Comparison of ENCODE assay signal across 16 mouse cellular contexts in the genomic region with DNA sequence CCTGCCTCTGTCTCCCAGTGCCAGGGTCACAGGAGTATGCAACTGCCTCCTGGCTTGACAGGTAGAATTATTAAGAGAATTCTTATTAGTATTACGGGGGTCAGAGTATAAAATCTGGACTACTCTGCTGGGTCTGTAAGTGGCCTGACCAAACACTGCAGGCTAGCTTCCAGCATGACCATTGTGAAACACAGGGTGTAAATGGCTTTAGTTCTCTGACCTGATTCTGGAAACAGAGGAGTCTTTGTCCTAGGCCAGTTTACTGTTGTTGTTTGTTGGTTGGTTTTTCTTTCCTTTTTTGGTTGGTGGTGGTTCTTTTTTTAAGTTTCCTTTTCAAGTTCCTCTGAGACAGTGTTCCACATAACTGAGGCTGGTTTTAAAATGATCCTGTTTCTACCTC. TPM values are rescaled to one million over a fixed set of nuclear protein-coding genes. Genes with fewer than 3 reads are reported as not detected.
DNase-seq lines count a peak whose midpoint lies in the region; ATAC-seq and TF ChIP-seq lines count a peak whose summit lies in the region.
"Had no signal": no experiment of that assay in that cellular context is flagged by ENCODE, and none has a peak within 500 bp of the region (broad histone marks: within the 10 kb centered on the region; RNA-seq: fewer than 3 reads in every experiment).

No protein-coding gene starts in this region.

- DNase-seq in gastrocnemius, adult 2 months = no peak
- no peak for DNase-seq in gastrocnemius, postnatal 4 days (ENCODE audit: low spot score in 2 of 2)
- no peak for DNase-seq in lung, postnatal 4 days
- no peak for DNase-seq in stomach, postnatal 0 days (ENCODE audit: low spot score)
- no peak for DNase-seq in kidney, postnatal 4 days
- no peak for DNase-seq in right cerebral cortex, postnatal 4 days
- DNase-seq: cerebellum, postnatal 14 days; kidney, adult 2 months; layer of hippocampus, postnatal 36 days had no signal

- 0 out of 2 replicates have a peak overlapping the region, but pooled peaks have one; percentile 15 for H3K4me3 ChIP-seq in gastrocnemius, adult 2 months
- H3K4me3 ChIP-seq in lung, embryonic 16.5 days (ENCODE audit: low read length) = no peak overlapping the region
- H3K4me3 ChIP-seq in intestine, embryonic 16.5 days (ENCODE audit: low read length) = no peak overlapping the region
- no peak overlapping the region for H3K4me3 ChIP-seq in stomach, postnatal 0 days (ENCODE audit: low read depth, low read length)
- H3K4me3 ChIP-seq: embryonic facial prominence, embryonic 13.5 days; limb, embryonic 15.5 days; midbrain, embryonic 12.5 days; neural tube, embryonic 13.5 days had no signal

- peak overlapping the region; percentile 84 for H3K27ac ChIP-seq in gastrocnemius, adult 2 months
- peak overlapping the region; percentile 46; the same call in 1 of the 2 replicates for H3K27ac ChIP-seq in lung, embryonic 16.5 days (ENCODE audit: low read length)
- H3K27ac ChIP-seq in intestine, embryonic 16.5 days (ENCODE audit: low read length) = peak overlapping the region; percentile 32; the same call in 1 of the 2 replicates
- H3K27ac ChIP-seq in stomach, postnatal 0 days (replicated peaks) = 0 out of 2 replicates have a peak overlapping the region, but pooled peaks have one; percentile 58
- H3K27ac ChIP-seq: embryonic facial prominence, embryonic 13.5 days; limb, embryonic 15.5 days; midbrain, embryonic 12.5 days; neural tube, embryonic 13.5 days had no signal

- 88% methylated on average over 1 of the region's 1 CpGs for WGBS in lung, embryonic 16.5 days
- WGBS in intestine, embryonic 16.5 days = 77% methylated on average over 1 of the region's 1 CpGs
- WGBS in stomach, postnatal 0 days = 92% methylated on average over 1 of the region's 1 CpGs

- H3K9ac ChIP-seq in lung, embryonic 16.5 days (ENCODE audit: low read length) = no peak overlapping the region
- no peak overlapping the region for H3K9ac ChIP-seq in intestine, embryonic 16.5 days (ENCODE audit: low read depth, low read length)
- H3K9ac ChIP-seq in stomach, postnatal 0 days (ENCODE audit: low read length) = no peak overlapping the region
- H3K9ac ChIP-seq: embryonic facial prominence, embryonic 13.5 days; limb, embryonic 15.5 days; midbrain, embryonic 12.5 days; neural tube, embryonic 13.5 days had no signal

- no peak for ATAC-seq in lung, embryonic 16.5 days (ENCODE audit: low read depth)
- no peak for ATAC-seq in intestine, embryonic 16.5 days
- ATAC-seq in stomach, postnatal 0 days (ENCODE audit: low FRiP score, low TSS enrichment) = no peak
- ATAC-seq: CD4-positive, CD25-positive, alpha-beta regulatory T cell, adult 4 months had no signal

- no peak overlapping the region for H3K4me2 ChIP-seq in lung, embryonic 16.5 days (ENCODE audit: low read depth, low read length)
- H3K4me2 ChIP-seq in intestine, embryonic 16.5 days (ENCODE audit: low read depth, low read length) = no peak overlapping the region
- no peak overlapping the region for H3K4me2 ChIP-seq in stomach, postnatal 0 days (replicated peaks; ENCODE audit: low read depth)
- H3K4me2 ChIP-seq: embryonic facial prominence, embryonic 13.5 days; limb, embryonic 15.5 days; midbrain, embryonic 12.5 days; neural tube, embryonic 13.5 days had no signal

- no peaks in the 10 kb centered on the region for H3K9me3 ChIP-seq in lung, embryonic 16.5 days (ENCODE audit: control insufficient read depth, low read length)
- H3K9me3 ChIP-seq in intestine, embryonic 16.5 days (ENCODE audit: control insufficient read depth, low read length) = no peaks in the 10 kb centered on the region
- no peaks in the 10 kb centered on the region for H3K9me3 ChIP-seq in stomach, postnatal 0 days (ENCODE audit: control insufficient read depth, low read length)
- H3K9me3 ChIP-seq: embryonic facial prominence, embryonic 13.5 days; limb, embryonic 15.5 days; midbrain, embryonic 12.5 days; neural tube, embryonic 13.5 days had no signal

- H3K4me1 ChIP-seq in lung, embryonic 16.5 days (replicated peaks; ENCODE audit: control insufficient read depth, insufficient read depth, low read length) = peaks cover 23% of the 10 kb centered on the region
- peaks cover 20% of the 10 kb centered on the region for H3K4me1 ChIP-seq in intestine, embryonic 16.5 days (ENCODE audit: control insufficient read depth, insufficient read depth, low read length)
- H3K4me1 ChIP-seq in stomach, postnatal 0 days (replicated peaks; ENCODE audit: control insufficient read depth, insufficient read depth) = 0 out of 2 replicates have a peak, but pooled peaks cover 1% of the 10 kb centered on the region

- TF ChIP-seq EP300 in stomach, postnatal 0 days (optimal IDR thresholded peaks at IDR 0.05) = no peak

- H3K27me3 ChIP-seq in lung, embryonic 16.5 days (ENCODE audit: control insufficient read depth, insufficient read depth, low read depth, low read length) = no peaks in the 10 kb centered on the region
- no peaks in the 10 kb centered on the region for H3K27me3 ChIP-seq in intestine, embryonic 16.5 days (replicated peaks; ENCODE audit: control insufficient read depth, insufficient read depth, low read length)
- no peaks in the 10 kb centered on the region for H3K27me3 ChIP-seq in stomach, postnatal 0 days (ENCODE audit: control insufficient read depth, insufficient read depth, low read length)
- H3K27me3 ChIP-seq: embryonic facial prominence, embryonic 13.5 days; limb, embryonic 15.5 days; midbrain, embryonic 12.5 days; neural tube, embryonic 13.5 days had no signal

- TF ChIP-seq CTCF in gastrocnemius, adult 2 months (IDR thresholded peaks at IDR 0.05) = no peak
- TF ChIP-seq CTCF in stomach, postnatal 0 days (IDR thresholded peaks at IDR 0.05; ENCODE audit: low read depth) = no peak

- intact Hi-C loops in gastrocnemius, adult 2 months (cut with DNase I) = no loop called here

- H3K36me3 ChIP-seq in lung, embryonic 16.5 days (ENCODE audit: control insufficient read depth, insufficient read depth, low read length) = no peaks in the 10 kb centered on the region
- H3K36me3 ChIP-seq in intestine, embryonic 16.5 days (ENCODE audit: control insufficient read depth, insufficient read depth, low read length) = no peaks in the 10 kb centered on the region; the same call in 1 of the 2 replicates
- H3K36me3 ChIP-seq in stomach, postnatal 0 days (ENCODE audit: control insufficient read depth, insufficient read depth, low read length) = no peaks in the 10 kb centered on the region

RNA-seq across cellular contexts. Expression of gene Cs, which starts 5.9 kb away (rescaled TPM):
- 100 to 1,000 TPM; 541 to 658 TPM for total RNA-seq in gastrocnemius, adult 2 months (2021)
- 100 to 1,000 TPM; 403 to 430 TPM for total RNA-seq in gastrocnemius, postnatal 4 days (2021)
- polyA plus RNA-seq in lung, embryonic 16.5 days (2015; fragmentation: Nextera tagmentation; extraction: Ambion mirVana) = 171 TPM in 2 replicates
- polyA plus RNA-seq in intestine, embryonic 16.5 days (2015; fragmentation: Nextera tagmentation; extraction: Ambion mirVana) = 334 and 347 TPM in 2 replicates
- polyA plus RNA-seq in stomach, postnatal 0 days (2015; fragmentation: Nextera tagmentation; extraction: Ambion mirVana) = 152 and 158 TPM in 2 replicates

RNA-seq across cellular contexts. Expression of gene Cnpy2, which starts 21.2 kb away (rescaled TPM):
- 10 to 100 TPM; 35.1 to 52.1 TPM for total RNA-seq in gastrocnemius, adult 2 months (2021)
- 100 to 1,000 TPM in 1 of 2 experiments, 10 to 100 TPM in 1; 94.1 to 100 TPM for total RNA-seq in gastrocnemius, postnatal 4 days (2021)
- 326 and 347 TPM in 2 replicates for polyA plus RNA-seq in lung, embryonic 16.5 days (2015; fragmentation: Nextera tagmentation; extraction: Ambion mirVana)
- polyA plus RNA-seq in intestine, embryonic 16.5 days (2015; fragmentation: Nextera tagmentation; extraction: Ambion mirVana) = 295 and 297 TPM in 2 replicates
- 214 and 218 TPM in 2 replicates for polyA plus RNA-seq in stomach, postnatal 0 days (2015; fragmentation: Nextera tagmentation; extraction: Ambion mirVana)

RNA-seq across cellular contexts. Expression of gene Coq10a, which starts 25.4 kb away (rescaled TPM):
- 100 to 1,000 TPM; 447 to 542 TPM for total RNA-seq in gastrocnemius, adult 2 months (2021)
- 100 to 1,000 TPM; 115 to 133 TPM for total RNA-seq in gastrocnemius, postnatal 4 days (2021)
- 3.7 and 4.6 TPM in 2 replicates for polyA plus RNA-seq in lung, embryonic 16.5 days (2015; fragmentation: Nextera tagmentation; extraction: Ambion mirVana)
- 2.5 and 3.3 TPM in 2 replicates for polyA plus RNA-seq in intestine, embryonic 16.5 days (2015; fragmentation: Nextera tagmentation; extraction: Ambion mirVana)
- 12.9 and 13.8 TPM in 2 replicates for polyA plus RNA-seq in stomach, postnatal 0 days (2015; fragmentation: Nextera tagmentation; extraction: Ambion mirVana)

RNA-seq across cellular contexts. Expression of gene Ankrd52, which starts 33.5 kb away (rescaled TPM):
- total RNA-seq in gastrocnemius, adult 2 months (2021) = 10 to 100 TPM; 46.7 to 58.9 TPM
- total RNA-seq in gastrocnemius, postnatal 4 days (2021) = 10 to 100 TPM; 45.3 to 48.3 TPM
- 8.4 and 9.6 TPM in 2 replicates for polyA plus RNA-seq in lung, embryonic 16.5 days (2015; fragmentation: Nextera tagmentation; extraction: Ambion mirVana)
- 6.7 and 7.2 TPM in 2 replicates for polyA plus RNA-seq in intestine, embryonic 16.5 days (2015; fragmentation: Nextera tagmentation; extraction: Ambion mirVana)
- 2.9 and 4.3 TPM in 2 replicates for polyA plus RNA-seq in stomach, postnatal 0 days (2015; fragmentation: Nextera tagmentation; extraction: Ambion mirVana)

RNA-seq across cellular contexts. Expression of gene Pan2, which starts 40.3 kb away (rescaled TPM):
- total RNA-seq in gastrocnemius, adult 2 months (2021) = 1 to 10 TPM; 5.1 to 5.3 TPM
- 10 to 100 TPM; 17.2 to 19.5 TPM for total RNA-seq in gastrocnemius, postnatal 4 days (2021)
- polyA plus RNA-seq in lung, embryonic 16.5 days (2015; fragmentation: Nextera tagmentation; extraction: Ambion mirVana) = 38.7 and 39.8 TPM in 2 replicates
- polyA plus RNA-seq in intestine, embryonic 16.5 days (2015; fragmentation: Nextera tagmentation; extraction: Ambion mirVana) = 24.7 and 25.5 TPM in 2 replicates
- polyA plus RNA-seq in stomach, postnatal 0 days (2015; fragmentation: Nextera tagmentation; extraction: Ambion mirVana) = 12.6 and 14.1 TPM in 2 replicates

Comparison
In these comparisons a context has a peak if more than half of its experiments do, and no peak if none do; other contexts are left out.
1. H3K27ac ChIP-seq: peak in every context shown above with its lines; median percentile 84 in gastrocnemius, adult 2 months; 58 in stomach, postnatal 0 days; 46 in lung, embryonic 16.5 days; 32 in intestine, embryonic 16.5 days.